Mouse (Mus musculus) heart, embryonic 12.5 days (tissue): ENCODE data around the gene Mllt11. TPM values are rescaled to one million over a fixed set of nuclear protein-coding genes. Genes with fewer than 3 reads are reported as not detected.

ENCODE experiments used
- ATAC-seq: fragments of 200-750 bp; cut with Nextera tagmentation; 2 replicates; pipeline ENCODE4 v1.8.0; 2017; ENCODE audit warnings: moderate TSS enrichment, moderate library complexity; ENCODE audit not compliant: insufficient number of reproducible peaks, low FRiP score
- H3K27ac ChIP-seq: fragments of 300-500 bp; sonication (generic); 2 replicates; pipeline ENCODE4 v1.5.1; 2016; ENCODE audit warnings: mild to moderate bottlenecking, moderate library complexity; ENCODE audit not compliant: poor library complexity, severe bottlenecking
- H3K27me3 ChIP-seq: fragments of 300-500 bp; sonication (generic); replicated peaks from 2 replicates; pipeline ENCODE4 v1.6.1; 2016; ENCODE audit warnings: mild to moderate bottlenecking, moderate library complexity
- H3K36me3 ChIP-seq: fragments of 300-500 bp; sonication (generic); 2 replicates; pipeline ENCODE4 v1.6.1; 2016; ENCODE audit warnings: mild to moderate bottlenecking, moderate library complexity
- H3K4me1 ChIP-seq: fragments of 300-500 bp; sonication (generic); replicated peaks from 2 replicates; pipeline ENCODE4 v1.6.1; 2016; ENCODE audit warnings: mild to moderate bottlenecking
- H3K4me2 ChIP-seq: fragments of 300-500 bp; sonication (generic); 2 replicates; pipeline ENCODE4 v1.6.1; 2016; ENCODE audit warnings: mild to moderate bottlenecking, moderate library complexity
- H3K4me3 ChIP-seq: fragments of 300-500 bp; sonication (generic); 2 replicates; pipeline ENCODE4 v1.5.1; 2016; ENCODE audit warnings: mild to moderate bottlenecking
- H3K9ac ChIP-seq: fragments of 300-500 bp; sonication (generic); 2 replicates; pipeline ENCODE4 v1.6.1; 2016; ENCODE audit warnings: mild to moderate bottlenecking, moderate library complexity
- H3K9me3 ChIP-seq: fragments of 300-500 bp; sonication (generic); replicated peaks from 2 replicates; pipeline ENCODE4 v1.6.1; 2016; ENCODE audit warnings: mild to moderate bottlenecking, moderate library complexity
- WGBS: fragments of 180-500 bp; shearing (Covaris S2); methylation state at CpG from one replicate; pipeline ENCODE4 v1.1.7; 2016; 5-methylcytosine and 5-hydroxymethylcytosine counted together
- polyA plus RNA-seq: library from polyadenylated mRNA; unstranded; fragments of >200 nt; fragmentation: Nextera tagmentation; extraction: Ambion mirVana; gene quantifications from 2 replicates; pipeline ENCODE4 v1.2.1, GENCODE M21; 2016

The Mllt11 gene
- 12.8 and 13.6 TPM in 2 replicates for polyA plus RNA-seq

- Histone ChIP-seq H3K9me3 (no peaks in the 10 kb centered on the region), H3K27me3 (no peaks in the 10 kb centered on the region), H3K36me3 (peaks cover 57% of the 10 kb centered on the region), H3K4me2 (peak within 1 kb of the TSS; percentile 86), H3K4me1 (peaks cover 46% of the 10 kb centered on the region), H3K9ac (peak within 1 kb of the TSS; percentile 61), H3K27ac (peak within 1 kb of the TSS; percentile 88), H3K4me3 (peak within 1 kb of the TSS; percentile 26)
- WGBS = 74% methylated on average over 13 of the region's 13 CpGs
- no peak for ATAC-seq
Measured at GRCm38 (mm10) chr3:95231298-95232221, at the start of gene Mllt11. TSS of gene Mllt11 (minus strand) at chr3:95232171.

- H3K27me3 ChIP-seq = no peaks in the 10 kb centered on the region
- under 1% methylated on average over 53 of the region's 53 CpGs for WGBS
- ATAC-seq = peak; percentile 91
- H3K4me2 ChIP-seq = peak within 1 kb of the TSS; percentile 79
- peak within 1 kb of the TSS; percentile 90 for H3K9ac ChIP-seq
- H3K27ac ChIP-seq = peak within 1 kb of the TSS; percentile 97
- no peaks in the 10 kb centered on the region for H3K9me3 ChIP-seq
- H3K4me3 ChIP-seq = peak within 1 kb of the TSS; percentile 83
- peaks cover 3% of the 10 kb centered on the region; the same call in 1 of the 2 replicates for H3K36me3 ChIP-seq
- H3K4me1 ChIP-seq = peaks cover 31% of the 10 kb centered on the region
Measured at GRCm38 (mm10) chr3:95281216-95282126, 49.5 kb upstream of the Mllt11 start, which contains the start of the genes Mindy1 and Prune1. TSS of gene Mindy1 (plus strand) at chr3:95281345. TSS of gene Prune1 (minus strand) at chr3:95282076.

- ATAC-seq = no peak
- Histone ChIP-seq H3K27me3 (no peaks in the 10 kb centered on the region), H3K9me3 (no peaks in the 10 kb centered on the region), H3K4me1 (peaks cover 36% of the 10 kb centered on the region), H3K4me3 (peak overlapping the region; percentile 83), H3K36me3 (peaks cover 3% of the 10 kb centered on the region; the same call in 1 of the 2 replicates), H3K27ac (peak overlapping the region; percentile 81), H3K9ac (peak overlapping the region; percentile 90), H3K4me2 (peak overlapping the region; percentile 64)
- WGBS = 13% methylated on average over 8 of the region's 8 CpGs
Measured at GRCm38 (mm10) chr3:95280747-95281146, 48.8 kb upstream of the Mllt11 start.

- WGBS = 47% methylated on average over 1 of the region's 1 CpGs
- H3K27me3 ChIP-seq = no peaks in the 10 kb centered on the region
- no peaks in the 10 kb centered on the region for H3K9me3 ChIP-seq
- peaks cover 11% of the 10 kb centered on the region for H3K36me3 ChIP-seq
- no peak for ATAC-seq
- H3K4me1 ChIP-seq = peaks cover 46% of the 10 kb centered on the region
- no peak overlapping the region for H3K4me2 ChIP-seq
- H3K9ac ChIP-seq = no peak overlapping the region
- H3K4me3 ChIP-seq = no peak overlapping the region
- peak overlapping the region; percentile 32; the same call in 1 of the 2 replicates for H3K27ac ChIP-seq
Measured at GRCm38 (mm10) chr3:95277149-95277551, 45.2 kb upstream of the Mllt11 start.

- Histone ChIP-seq H3K4me3 (no peak overlapping the region), H3K27me3 (no peaks in the 10 kb centered on the region), H3K36me3 (peaks cover 12% of the 10 kb centered on the region), H3K4me1 (peaks cover 48% of the 10 kb centered on the region), H3K27ac (peak overlapping the region; percentile 32; the same call in 1 of the 2 replicates), H3K4me2 (no peak overlapping the region), H3K9me3 (no peaks in the 10 kb centered on the region), H3K9ac (no peak overlapping the region)
- ATAC-seq = no peak
- WGBS = 72% methylated on average over 5 of the region's 5 CpGs
Measured at GRCm38 (mm10) chr3:95276428-95276934, 44.5 kb upstream of the Mllt11 start.

GRCm38 (mm10) chr3:95275161-95275560 lies 43.2 kb upstream of the Mllt11 start:
- H3K9me3 ChIP-seq = no peaks in the 10 kb centered on the region
- no peak overlapping the region for H3K4me2 ChIP-seq
- H3K27ac ChIP-seq = peak overlapping the region; percentile 1
- peaks cover 12% of the 10 kb centered on the region for H3K36me3 ChIP-seq
- no peak overlapping the region for H3K9ac ChIP-seq
- no peak overlapping the region for H3K4me3 ChIP-seq
- no peak for ATAC-seq
- no peaks in the 10 kb centered on the region for H3K27me3 ChIP-seq
- H3K4me1 ChIP-seq = peaks cover 48% of the 10 kb centered on the region
- 64% methylated on average over 6 of the region's 6 CpGs for WGBS

GRCm38 (mm10) chr3:95274453-95274852 lies 42.5 kb upstream of the Mllt11 start:
- no peaks in the 10 kb centered on the region for H3K27me3 ChIP-seq
- ATAC-seq = no peak
- H3K4me2 ChIP-seq = no peak overlapping the region
- no peak overlapping the region for H3K4me3 ChIP-seq
- no peak overlapping the region for H3K9ac ChIP-seq
- H3K9me3 ChIP-seq = no peaks in the 10 kb centered on the region
- 92% methylated on average over 4 of the region's 4 CpGs for WGBS
- H3K36me3 ChIP-seq = peaks cover 15% of the 10 kb centered on the region
- no peak overlapping the region for H3K27ac ChIP-seq
- peaks cover 55% of the 10 kb centered on the region for H3K4me1 ChIP-seq

- ATAC-seq = 0 out of 2 replicates have a peak, but pooled peaks have one; percentile 28
- H3K4me1 ChIP-seq = peaks cover 55% of the 10 kb centered on the region
Measured at GRCm38 (mm10) chr3:95273471-95273870, 41.5 kb upstream of the Mllt11 start.

GRCm38 (mm10) chr3:95270766-95271364 lies 38.9 kb upstream of the Mllt11 start:
- Histone ChIP-seq H3K4me2 (no peak overlapping the region), H3K9ac (no peak overlapping the region), H3K27me3 (no peaks in the 10 kb centered on the region), H3K9me3 (peaks cover 4% of the 10 kb centered on the region; the same call in 1 of the 2 replicates), H3K36me3 (peaks cover 43% of the 10 kb centered on the region), H3K4me1 (peaks cover 39% of the 10 kb centered on the region), H3K4me3 (no peak overlapping the region), H3K27ac (no peak overlapping the region)
- WGBS = 75% methylated on average over 12 of the region's 12 CpGs
- ATAC-seq = no peak

More at GRCm38 (mm10) chr3:95273471-95273870, 41.5 kb upstream of the Mllt11 start:
- H3K9me3 ChIP-seq = no peaks in the 10 kb centered on the region
- H3K9ac ChIP-seq = no peak overlapping the region
- peaks cover 20% of the 10 kb centered on the region for H3K36me3 ChIP-seq
- WGBS = 87% methylated on average over 5 of the region's 5 CpGs
- no peak overlapping the region for H3K4me3 ChIP-seq
- H3K4me2 ChIP-seq = no peak overlapping the region
- H3K27me3 ChIP-seq = no peaks in the 10 kb centered on the region
- H3K27ac ChIP-seq = 0 out of 2 replicates have a peak overlapping the region, but pooled peaks have one; percentile 6

GRCm38 (mm10) chr3:95269789-95270188 lies 37.8 kb upstream of the Mllt11 start:
- Histone ChIP-seq H3K4me1 (peaks cover 30% of the 10 kb centered on the region), H3K27ac (no peak overlapping the region), H3K4me2 (no peak overlapping the region), H3K36me3 (peaks cover 47% of the 10 kb centered on the region), H3K27me3 (no peaks in the 10 kb centered on the region), H3K9ac (no peak overlapping the region), H3K4me3 (no peak overlapping the region), H3K9me3 (peaks cover 4% of the 10 kb centered on the region; the same call in 1 of the 2 replicates)
- 70% methylated on average over 5 of the region's 5 CpGs for WGBS
- no peak for ATAC-seq
